Comparison of ENCODE assay signal across 9 mouse cellular contexts in the genomic region with DNA sequence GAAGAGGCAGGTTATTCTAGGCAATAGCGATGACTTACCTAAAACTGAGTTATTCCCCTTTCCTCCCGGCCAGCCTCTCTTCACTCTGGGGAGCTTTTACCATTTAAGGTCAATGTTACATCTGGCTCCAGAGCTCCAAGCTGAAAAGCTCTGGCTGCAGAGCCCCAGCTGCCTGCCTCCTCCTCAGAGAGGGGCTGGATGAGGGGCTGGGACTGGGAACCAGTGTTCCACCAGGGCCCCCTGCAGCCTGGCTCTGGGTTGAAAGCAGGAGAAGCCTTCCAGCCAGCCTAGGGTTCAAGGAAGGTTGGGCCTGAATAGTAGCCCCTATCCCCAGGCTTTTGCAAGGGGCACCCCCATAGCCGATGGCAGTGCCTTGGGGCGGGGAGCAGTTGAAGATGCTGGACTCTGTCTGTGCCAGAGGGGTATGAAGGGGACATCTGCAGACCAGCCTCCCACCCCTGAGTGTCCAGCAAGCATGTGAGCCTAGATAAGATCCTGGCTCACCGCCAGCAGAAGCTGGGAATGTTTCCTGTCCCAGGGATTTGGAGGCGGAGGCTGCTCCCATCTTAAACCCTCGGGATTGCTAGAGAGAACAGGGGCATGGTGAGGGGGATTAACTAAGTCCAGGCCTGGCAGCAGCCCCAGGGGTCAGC. TPM values are rescaled to one million over a fixed set of nuclear protein-coding genes. Genes with fewer than 3 reads are reported as not detected.
DNase-seq lines count a peak whose midpoint lies in the region; ATAC-seq lines count a peak whose summit lies in the region.
"Had no signal": no experiment of that assay in that cellular context is flagged by ENCODE, and none has a peak within 500 bp of the region (broad histone marks: within the 10 kb centered on the region; RNA-seq: fewer than 3 reads in every experiment).

A gene (minus strand): TSS at position 409 of the 653 bp plus-strand sequence.

- H3K27ac ChIP-seq in midbrain, embryonic 10.5 days (replicated peaks), result peak within 1 kb of the TSS; percentile 4; the same call in 1 of the 2 replicates
- no peak within 1 kb of the TSS for H3K27ac ChIP-seq in midbrain, embryonic 15.5 days
- H3K27ac ChIP-seq in intestine, embryonic 16.5 days (ENCODE audit: low read length), result peak within 1 kb of the TSS; percentile 94
- peak within 1 kb of the TSS; percentile 56; the same call in 1 of the 2 replicates for H3K27ac ChIP-seq in liver, embryonic 13.5 days

- no peak within 1 kb of the TSS for H3K4me2 ChIP-seq in midbrain, embryonic 15.5 days
- H3K4me2 ChIP-seq in intestine, embryonic 16.5 days (ENCODE audit: low read depth, low read length), result peak within 1 kb of the TSS; percentile 46
- 0 out of 2 replicates have a peak within 1 kb of the TSS, but pooled peaks have one; percentile 8 for H3K4me2 ChIP-seq in liver, embryonic 13.5 days

- ATAC-seq in midbrain, embryonic 15.5 days (replicated peaks), result no peak
- ATAC-seq in intestine, embryonic 16.5 days, result peak; percentile 70
- ATAC-seq in liver, embryonic 13.5 days (ENCODE audit: low read depth), result no peak
- ATAC-seq in inflammation-experienced regulatory T-cells, adult 6 months, result no peak

- H3K9ac ChIP-seq in midbrain, embryonic 15.5 days, result no peak within 1 kb of the TSS
- peak within 1 kb of the TSS; percentile 59 for H3K9ac ChIP-seq in intestine, embryonic 16.5 days (ENCODE audit: low read depth, low read length)
- H3K9ac ChIP-seq in liver, embryonic 13.5 days, result no peak within 1 kb of the TSS; the same call in 1 of the 2 replicates

- no peaks in the 10 kb centered on the region for H3K27me3 ChIP-seq in midbrain, embryonic 10.5 days (ENCODE audit: low read depth, poor library complexity, severe bottlenecking)
- no peaks in the 10 kb centered on the region for H3K27me3 ChIP-seq in midbrain, embryonic 15.5 days (replicated peaks)
- no peaks in the 10 kb centered on the region for H3K27me3 ChIP-seq in intestine, embryonic 16.5 days (replicated peaks; ENCODE audit: control insufficient read depth, insufficient read depth, low read length)
- no peaks in the 10 kb centered on the region for H3K27me3 ChIP-seq in liver, embryonic 13.5 days

- no peak for DNase-seq in midbrain, embryonic 10.5 days (ENCODE audit: low spot score)
- peak; percentile 42 to 68 for DNase-seq in gastrocnemius, postnatal 4 days (ENCODE audit: low spot score in 2 of 2)
- no peak for DNase-seq in liver, embryonic 13.5 days
- peak; percentile 16 for DNase-seq in retina, postnatal 7 days (ENCODE audit: low read depth, low spot score)
- no peak for DNase-seq in cerebellum, adult 11 months

- no peaks in the 10 kb centered on the region for H3K9me3 ChIP-seq in midbrain, embryonic 10.5 days (replicated peaks)
- H3K9me3 ChIP-seq in midbrain, embryonic 15.5 days, result no peaks in the 10 kb centered on the region
- no peaks in the 10 kb centered on the region for H3K9me3 ChIP-seq in intestine, embryonic 16.5 days (ENCODE audit: control insufficient read depth, low read length)
- H3K9me3 ChIP-seq in liver, embryonic 13.5 days (replicated peaks), result no peaks in the 10 kb centered on the region

- peaks cover 24% of the 10 kb centered on the region for H3K4me1 ChIP-seq in midbrain, embryonic 10.5 days
- no peaks in the 10 kb centered on the region for H3K4me1 ChIP-seq in midbrain, embryonic 15.5 days
- H3K4me1 ChIP-seq in intestine, embryonic 16.5 days (ENCODE audit: control insufficient read depth, insufficient read depth, low read length), result peaks cover 16% of the 10 kb centered on the region
- H3K4me1 ChIP-seq in liver, embryonic 13.5 days (replicated peaks), result peaks cover 39% of the 10 kb centered on the region

- H3K4me3 ChIP-seq in midbrain, embryonic 10.5 days, result no peak within 1 kb of the TSS
- no peak within 1 kb of the TSS for H3K4me3 ChIP-seq in midbrain, embryonic 15.5 days
- H3K4me3 ChIP-seq in intestine, embryonic 16.5 days (ENCODE audit: low read length), result peak within 1 kb of the TSS; percentile 45
- 0 out of 2 replicates have a peak within 1 kb of the TSS, but pooled peaks have one; percentile 1 for H3K4me3 ChIP-seq in liver, embryonic 13.5 days (replicated peaks)
- H3K4me3 ChIP-seq: erythroblast, embryonic 14.5 days had no signal

- WGBS in midbrain, embryonic 10.5 days, result 66% methylated on average over 7 of the region's 7 CpGs
- WGBS in midbrain, embryonic 15.5 days, result 57% methylated on average over 7 of the region's 7 CpGs
- WGBS in intestine, embryonic 16.5 days, result 43% methylated on average over 7 of the region's 7 CpGs
- WGBS in liver, embryonic 13.5 days (ENCODE audit: insufficient replicate concordance), result 55% methylated on average over 7 of the region's 7 CpGs

- no peaks in the 10 kb centered on the region for H3K36me3 ChIP-seq in midbrain, embryonic 10.5 days
- no peaks in the 10 kb centered on the region for H3K36me3 ChIP-seq in midbrain, embryonic 15.5 days (replicated peaks)
- H3K36me3 ChIP-seq in intestine, embryonic 16.5 days (ENCODE audit: control insufficient read depth, insufficient read depth, low read length), result no peaks in the 10 kb centered on the region
- H3K36me3 ChIP-seq in liver, embryonic 13.5 days, result no peaks in the 10 kb centered on the region

RNA-seq across cellular contexts. Expression of the gene that starts here (rescaled TPM):
- 1.0 and 1.6 TPM in 2 replicates for polyA plus RNA-seq in midbrain, embryonic 10.5 days (2016; fragmentation: Nextera tagmentation; extraction: Ambion mirVana)
- 0.59 and 0.60 TPM in 2 replicates for polyA plus RNA-seq in midbrain, embryonic 15.5 days (2015; fragmentation: Nextera tagmentation; extraction: Ambion mirVana)
- total RNA-seq in gastrocnemius, postnatal 4 days (2021), result 1 to 10 TPM; 9.0 to 9.2 TPM
- 12.0 and 13.0 TPM in 2 replicates for polyA plus RNA-seq in intestine, embryonic 16.5 days (2015; fragmentation: Nextera tagmentation; extraction: Ambion mirVana)
- 6.2 and 9.4 TPM in 2 replicates for polyA plus RNA-seq in liver, embryonic 13.5 days (2015; fragmentation: Nextera tagmentation; extraction: Ambion mirVana)
- under 1 TPM in 2 of 3 experiments, not detected in 1; 0.46 to 0.87 TPM for polyA plus RNA-seq in inflammation-experienced regulatory T-cells, adult 6 months (2017; shearing (Covaris generic))

Comparison
In these comparisons a context has a peak if more than half of its experiments do, and no peak if none do; other contexts are left out.
1. DNase-seq: peak in gastrocnemius, postnatal 4 days (2 of 2) and retina, postnatal 7 days (single experiment); none in midbrain, embryonic 10.5 days (single experiment), liver, embryonic 13.5 days (single experiment) and cerebellum, adult 11 months (single experiment).
2. H3K4me3 ChIP-seq: peak in intestine, embryonic 16.5 days (single experiment) and liver, embryonic 13.5 days (single experiment); none in midbrain, embryonic 10.5 days (single experiment) and midbrain, embryonic 15.5 days (single experiment).